Mouse (Mus musculus): ENCODE measurements around the gene Lrrc18.

- TF ChIP-seq CTCF (IDR thresholded peaks at IDR 0.05; ENCODE audit: borderline replicate concordance, control insufficient read depth, extremely low read depth, insufficient read depth, low read length, poor library complexity) (no peak), POLR2A (IDR thresholded peaks at IDR 0.05; ENCODE audit: control insufficient read depth, extremely low read depth, insufficient read depth, low read length, poor library complexity) (no peak)
These were observed 3.9 kb downstream of the Lrrc18 start for GRCm38 (mm10) chr14:32994954-32995636.
